Mouse (Mus musculus) retina, adult 2 months (tissue): ENCODE measurements around the gene Fam69b.

Experiments
- DNase-seq: peaks from one replicate; pipeline ENCODE4 v3.0.0-alpha.2; 2012; ENCODE audit warnings: low read depth, low spot score

Gene Fam69b

GRCm38 (mm10) chr2:26598462-26598861, 29.8 kb upstream of the Fam69b start:
- DNase-seq = no peak

DNA sequence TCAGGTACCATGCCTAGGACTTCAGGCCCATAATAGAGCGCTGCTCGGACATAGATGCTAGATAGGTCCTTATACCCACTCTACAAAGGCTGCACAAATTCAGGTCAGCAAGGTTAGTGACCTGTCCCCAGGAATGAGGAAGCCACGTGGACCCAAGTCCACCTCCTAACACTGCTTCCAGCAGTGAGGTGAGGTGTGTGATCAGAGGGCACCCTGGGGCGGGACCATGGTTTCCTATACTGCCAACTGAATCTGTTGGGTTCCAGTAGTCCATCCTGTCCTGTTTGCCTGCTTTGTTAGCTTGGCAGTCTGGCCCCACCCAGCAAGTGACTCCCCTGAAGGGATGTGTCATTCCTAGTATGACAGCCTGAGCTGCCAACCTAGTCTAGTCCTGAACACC, 28.3 kb upstream of the Fam69b start:
- no peak for DNase-seq

DNA sequence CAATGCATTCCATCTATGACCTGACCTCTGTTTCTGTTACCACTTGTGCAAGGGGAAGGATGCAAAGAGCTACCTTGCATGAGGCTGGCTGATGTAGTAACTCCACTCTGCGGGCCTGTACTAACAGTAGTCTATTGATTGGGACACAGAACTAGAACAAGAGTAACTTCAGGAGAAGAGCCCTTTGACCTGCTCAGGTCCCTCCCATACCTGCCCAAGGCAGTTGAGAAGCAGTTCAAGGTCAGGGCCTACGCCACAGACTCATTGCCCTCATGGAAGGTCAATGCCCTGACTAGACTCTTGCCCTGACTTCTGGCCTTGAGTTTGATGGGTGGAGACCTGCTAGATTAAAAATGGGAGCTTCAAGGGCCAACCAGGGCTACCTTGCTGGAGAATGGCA, 27.6 kb upstream of the Fam69b start:
- DNase-seq = no peak

DNA sequence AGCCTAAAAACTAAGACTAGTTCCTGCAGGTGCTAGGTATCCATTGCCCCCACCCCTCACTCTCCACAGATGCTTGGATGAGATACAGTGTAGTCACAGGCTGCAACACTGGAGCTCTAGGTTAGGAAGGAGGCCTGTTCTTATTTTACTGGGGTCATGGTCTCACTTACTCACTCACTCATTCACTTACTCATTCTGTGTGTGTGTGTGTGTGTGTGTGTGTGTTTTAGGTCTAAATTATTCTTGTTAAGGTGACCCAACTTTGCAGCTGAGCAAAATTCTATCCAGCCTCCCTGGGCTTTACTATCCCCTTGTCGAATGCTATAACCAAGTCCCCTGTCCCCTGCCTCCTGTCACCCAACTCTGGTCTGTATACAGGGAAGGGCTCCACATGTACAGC, 26.7 kb upstream of the Fam69b start:
- DNase-seq = no peak

DNA sequence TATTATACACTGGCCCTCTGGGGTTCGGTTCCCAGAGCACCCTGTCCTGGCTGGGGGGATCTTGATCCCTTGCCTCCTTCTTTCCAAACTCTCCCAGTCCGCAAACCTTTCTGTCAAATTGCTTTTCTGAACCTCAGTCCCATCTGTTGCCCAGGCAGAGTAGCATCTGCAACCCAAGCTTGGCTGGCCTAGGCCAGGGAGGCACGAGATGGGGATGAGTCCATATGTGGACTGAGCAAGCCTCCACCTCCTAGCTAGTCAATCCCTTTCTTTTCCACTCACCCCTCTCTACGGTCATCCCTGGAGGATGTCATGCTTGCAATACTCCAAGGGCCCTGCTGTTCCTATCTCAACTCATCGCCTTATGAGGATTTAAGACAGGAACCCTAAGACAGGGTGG, 25.6 kb upstream of the Fam69b start:
- DNase-seq = no peak

GRCm38 (mm10) chr2:26603159-26603558, 25.1 kb upstream of the Fam69b start:
- DNase-seq = no peak

GRCm38 (mm10) chr2:26603720-26604671, 24.3 kb upstream of the Fam69b start, which contains the start of gene Agpat2:
Gene Agpat2 (minus strand): TSS chr2:26604417.
- no peak for DNase-seq

DNA sequence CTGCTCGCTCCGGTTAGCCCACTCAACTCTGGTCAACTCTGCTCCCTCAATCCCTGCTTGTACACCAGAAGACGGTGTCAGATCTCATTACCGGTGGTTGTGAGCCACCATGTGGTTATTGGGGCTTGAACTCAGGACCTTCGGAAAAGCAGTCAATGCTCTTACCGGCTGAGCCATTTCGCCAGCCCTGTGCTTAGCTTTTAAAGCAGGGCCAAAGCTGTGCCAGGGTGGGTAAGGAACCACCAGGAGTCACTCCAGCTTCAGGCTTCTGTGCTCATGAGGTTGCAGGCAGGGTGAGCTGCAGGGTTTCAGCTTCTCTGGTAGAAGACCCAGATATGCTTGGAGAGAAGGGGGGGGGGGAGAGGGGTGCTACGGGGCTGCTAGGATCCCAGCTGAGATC, 22.9 kb upstream of the Fam69b start:
- no peak for DNase-seq

DNA sequence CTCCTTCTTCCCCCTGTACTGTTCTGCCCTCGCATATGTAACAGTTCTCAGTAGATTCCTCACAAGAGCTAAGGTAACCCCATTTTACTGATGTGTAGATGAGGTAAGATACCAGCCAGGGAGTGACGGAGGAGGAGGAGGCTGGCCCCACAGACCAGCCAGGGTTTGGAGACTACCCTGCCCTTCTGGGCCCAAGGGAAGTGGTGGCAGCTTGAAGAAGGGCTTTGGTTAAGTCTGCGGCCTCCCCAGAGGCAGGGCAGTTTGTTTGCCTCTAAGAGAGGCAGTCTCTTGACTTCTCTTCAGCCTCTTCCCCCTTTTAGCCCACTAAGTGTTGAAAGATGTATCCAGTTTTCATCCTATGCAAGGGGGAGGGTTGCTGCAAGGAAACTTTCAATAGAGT, 21.7 kb upstream of the Fam69b start:
- no peak for DNase-seq

GRCm38 (mm10) chr2:26607056-26607910, 21.0 kb upstream of the Fam69b start:
- DNase-seq = no peak

- DNase-seq = no peak
Measured at GRCm38 (mm10) chr2:26608781-26609180, 19.5 kb upstream of the Fam69b start.

DNA sequence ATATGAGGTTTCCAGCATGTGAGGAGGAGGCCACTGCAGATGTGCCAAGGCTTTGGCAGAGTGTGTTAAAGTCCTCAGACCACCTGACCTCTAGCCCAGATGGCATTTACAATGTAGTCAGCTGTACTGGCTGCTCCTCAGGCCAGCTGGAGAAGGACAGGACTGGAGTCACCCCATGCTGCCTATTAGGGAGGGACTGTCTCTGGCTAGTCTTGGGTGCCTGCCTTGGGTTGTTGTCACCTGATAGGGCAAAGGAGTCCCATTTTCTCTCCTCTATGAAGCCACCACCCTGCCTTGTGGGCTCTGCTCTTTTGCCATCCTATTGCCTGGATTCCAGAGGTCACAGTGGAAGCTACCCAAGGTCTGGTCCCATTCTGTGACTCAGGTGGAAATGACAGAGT, 19.0 kb upstream of the Fam69b start:
- no peak for DNase-seq

DNA sequence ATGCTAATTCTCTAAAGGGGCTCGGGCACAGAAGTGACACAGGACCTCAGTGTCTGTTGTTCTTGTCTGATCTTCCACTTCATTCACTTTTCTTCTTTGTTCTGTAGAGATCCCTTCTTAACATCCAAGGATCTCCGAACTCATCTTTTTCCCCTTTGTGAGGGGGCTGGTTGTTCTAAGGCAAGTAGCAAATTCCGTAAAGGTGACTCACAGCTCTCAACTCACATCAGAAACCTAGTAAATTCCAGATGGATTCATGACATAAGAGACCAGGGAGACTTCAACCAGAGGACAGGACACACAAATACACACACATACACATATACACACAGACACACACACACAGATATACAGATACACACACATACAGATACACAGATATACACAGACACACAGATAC, 17.7 kb upstream of the Fam69b start:
- DNase-seq = no peak

DNA sequence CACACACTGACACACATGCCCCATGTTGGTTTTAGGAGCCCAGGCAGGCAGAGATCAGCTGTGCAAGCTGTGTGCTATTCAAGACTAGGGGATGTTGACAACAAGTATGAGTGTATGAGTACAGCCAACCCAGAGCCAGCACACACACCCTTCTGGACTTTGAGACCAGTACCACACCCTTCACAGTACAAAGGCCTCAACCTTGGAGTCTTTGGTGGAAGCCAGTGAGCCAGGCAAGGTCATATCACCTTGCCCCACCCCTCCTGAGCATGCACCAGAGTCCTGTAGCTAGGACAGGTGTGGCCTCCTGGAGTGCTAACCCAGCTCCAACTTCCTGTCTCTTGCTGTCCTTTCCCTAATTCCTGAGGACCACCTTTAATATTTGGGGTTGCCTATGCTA, 17.2 kb upstream of the Fam69b start:
- DNase-seq = no peak

DNA sequence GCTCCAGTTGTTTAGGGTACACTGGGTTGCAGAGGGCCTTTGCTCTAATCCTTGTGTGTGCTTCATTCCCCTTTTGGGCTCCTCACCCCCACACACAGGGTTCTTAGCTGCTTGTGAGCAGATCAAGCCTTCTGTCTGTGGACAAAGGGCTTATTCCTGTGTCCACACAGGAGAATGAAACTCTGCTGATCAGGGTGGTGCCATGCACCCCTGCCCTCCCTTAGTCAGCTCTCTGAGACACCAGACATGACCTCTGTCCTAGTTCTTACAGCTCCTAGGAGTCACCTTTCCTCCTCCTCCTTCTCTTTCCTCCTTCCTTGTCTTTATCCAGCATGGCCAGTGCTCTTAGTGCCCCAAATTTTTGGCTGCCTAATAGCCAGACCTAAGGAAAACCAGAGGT, 16.4 kb upstream of the Fam69b start:
- no peak for DNase-seq

DNA sequence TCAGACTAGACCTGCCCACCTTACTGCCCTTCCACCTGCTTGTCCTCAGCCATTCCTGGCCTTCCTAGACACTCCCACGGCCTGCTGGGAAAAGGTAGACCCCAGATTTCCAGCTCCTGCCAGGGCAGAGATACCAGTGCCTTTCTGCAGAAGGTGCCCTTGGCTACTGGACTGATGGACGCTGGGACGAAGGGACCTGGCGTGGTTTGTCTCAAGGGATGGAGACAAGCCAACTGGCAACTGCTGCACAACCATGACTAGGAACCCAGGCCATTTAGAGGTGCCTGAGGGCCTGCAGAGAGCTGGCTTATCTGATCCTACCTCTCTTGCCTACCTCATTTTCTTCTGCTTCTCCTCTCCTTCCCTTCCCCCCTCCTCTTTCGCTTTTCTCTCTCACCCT, 13.4 kb upstream of the Fam69b start:
- DNase-seq = no peak

GRCm38 (mm10) chr2:26615459-26616124, 12.7 kb upstream of the Fam69b start:
- DNase-seq = no peak

GRCm38 (mm10) chr2:26617331-26617730, 10.9 kb upstream of the Fam69b start:
- DNase-seq = no peak

DNA sequence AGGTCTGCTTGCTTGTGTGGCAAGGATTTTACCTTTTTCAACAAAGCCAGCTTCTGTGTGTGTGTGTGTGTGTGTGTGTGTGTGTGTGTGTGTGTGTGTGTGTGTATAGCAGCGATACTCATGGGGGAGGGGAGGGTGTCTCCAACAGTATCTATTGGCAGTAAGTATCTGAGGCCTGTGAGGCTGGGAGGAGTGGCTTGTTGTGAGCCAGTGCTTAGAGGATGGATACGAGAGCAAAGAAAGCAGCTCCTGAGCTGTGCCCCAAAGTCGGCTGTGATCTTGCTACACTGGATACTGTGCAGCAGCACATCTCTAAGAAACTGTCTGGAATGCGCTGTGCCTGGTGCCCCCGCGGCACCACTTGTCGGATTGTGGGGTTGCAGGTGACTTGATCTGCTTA, 10.3 kb upstream of the Fam69b start:
- no peak for DNase-seq

DNA sequence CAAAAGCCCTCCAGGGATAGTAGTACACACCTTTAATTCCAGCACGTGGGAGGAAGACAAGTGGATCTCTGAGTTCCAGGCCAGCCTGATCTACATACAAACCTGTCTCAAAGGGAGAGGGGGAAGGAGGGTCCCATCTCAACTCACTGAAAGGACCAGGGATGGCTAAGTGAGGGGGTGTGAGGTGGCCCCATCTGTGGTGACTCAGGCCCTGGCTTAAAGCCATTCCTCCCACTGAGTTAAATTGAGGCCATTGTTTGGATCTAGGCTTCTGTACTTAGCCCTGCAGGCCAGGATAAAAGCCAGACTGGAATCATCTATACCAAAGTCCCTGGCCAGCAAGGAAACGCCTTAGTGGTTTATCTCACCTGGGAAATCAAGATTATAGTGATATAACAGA, 7.0 kb upstream of the Fam69b start:
- DNase-seq = no peak

DNA sequence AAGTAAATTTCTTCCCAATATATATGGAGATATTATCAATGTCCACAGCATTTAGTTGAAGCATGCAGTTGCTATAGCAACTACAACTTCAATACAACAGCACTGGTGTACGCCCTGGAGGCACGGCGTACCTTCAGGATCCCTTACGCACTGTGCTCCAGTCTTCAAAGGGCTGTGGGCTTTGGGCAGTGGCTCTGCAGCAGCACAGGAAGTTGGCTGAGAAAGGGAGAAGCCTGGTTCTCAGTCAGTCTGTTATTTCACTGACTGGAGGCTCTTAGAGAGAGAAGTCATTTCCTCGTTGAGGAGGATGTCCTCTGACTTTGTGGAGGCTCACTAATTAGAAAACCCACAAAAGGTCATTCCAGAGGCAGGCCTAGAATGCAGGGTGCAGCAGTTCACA, 5.3 kb upstream of the Fam69b start:
- DNase-seq = no peak

GRCm38 (mm10) chr2:26625419-26625818, 2.8 kb upstream of the Fam69b start:
- DNase-seq = no peak
